Mouse (Mus musculus) forebrain, embryonic 13.5 days (tissue): ENCODE measurements around the gene Derl3. TPM values are rescaled to one million over a fixed set of nuclear protein-coding genes. Genes with fewer than 3 reads are reported as not detected.

ENCODE experiments used
- ATAC-seq: fragments of 200-750 bp; cut with Nextera tagmentation; 2 replicates; pipeline ENCODE4 v1.8.0; 2017
- H3K27ac ChIP-seq: fragments of 300-500 bp; sonication (generic); 2 replicates; pipeline ENCODE4 v1.5.1; 2015; ENCODE audit warnings: inconsistent platforms, mild to moderate bottlenecking, moderate library complexity
- H3K27me3 ChIP-seq: fragments of 300-500 bp; sonication (generic); 2 replicates; pipeline ENCODE4 v1.6.1; 2015; ENCODE audit warnings: mild to moderate bottlenecking, inconsistent platforms
- H3K36me3 ChIP-seq: fragments of 300-500 bp; sonication (generic); 2 replicates; pipeline ENCODE4 v1.6.1; 2015; ENCODE audit warnings: mild to moderate bottlenecking, inconsistent platforms; ENCODE audit not compliant: poor library complexity, severe bottlenecking
- H3K4me1 ChIP-seq: fragments of 300-500 bp; sonication (generic); 2 replicates; pipeline ENCODE4 v1.6.1; 2015; ENCODE audit warnings: inconsistent platforms
- H3K4me2 ChIP-seq: fragments of 300-500 bp; sonication (generic); 2 replicates; pipeline ENCODE4 v1.6.1; 2015; ENCODE audit warnings: inconsistent platforms, mild to moderate bottlenecking, moderate library complexity
- H3K4me3 ChIP-seq: fragments of 300-500 bp; sonication (generic); 2 replicates; pipeline ENCODE4 v1.5.1; 2015; ENCODE audit warnings: mild to moderate bottlenecking, inconsistent platforms
- H3K9ac ChIP-seq: fragments of 300-500 bp; sonication (generic); 2 replicates; pipeline ENCODE4 v1.6.1; 2015; ENCODE audit warnings: mild to moderate bottlenecking, inconsistent platforms
- H3K9me3 ChIP-seq: fragments of 300-500 bp; sonication (generic); replicated peaks from 2 replicates; pipeline ENCODE4 v1.6.1; 2016; ENCODE audit warnings: inconsistent platforms
- WGBS: fragments of 180-500 bp; shearing (Covaris S2); methylation state at CpG from one replicate; pipeline ENCODE4 v1.1.7; 2015; 5-methylcytosine and 5-hydroxymethylcytosine counted together
- polyA plus RNA-seq: library from polyadenylated mRNA; unstranded; fragments of >200 nt; fragmentation: Nextera tagmentation; extraction: Ambion mirVana; gene quantifications from 2 replicates; pipeline ENCODE4 v1.2.1, GENCODE M21; 2015

Derl3 gene
- polyA plus RNA-seq, 1 experiment from 2014 or later = 3.1 TPM

- Histone ChIP-seq H3K9me3 (no peaks in the 10 kb centered on the region), H3K4me1 (peaks cover 6% of the 10 kb centered on the region), H3K9ac (no peak overlapping the region), H3K4me3 (no peak overlapping the region), H3K36me3 (peaks cover 74% of the 10 kb centered on the region), H3K4me2 (no peak overlapping the region), H3K27ac (no peak overlapping the region), H3K27me3 (no peaks in the 10 kb centered on the region)
- no peak for ATAC-seq
- WGBS = 89% methylated on average over 1 of the region's 1 CpGs
Measured at GRCm38 (mm10) chr10:75896208-75896607, 3.0 kb downstream of the Derl3 start.

- 41% methylated on average over 6 of the region's 6 CpGs for WGBS
- H3K9ac ChIP-seq = no peak overlapping the region
Measured at GRCm38 (mm10) chr10:75897373-75897772, 4.2 kb downstream of the Derl3 start.

GRCm38 (mm10) chr10:75898039-75898564 lies 4.9 kb downstream of the Derl3 start:
- WGBS = 83% methylated on average over 6 of the region's 6 CpGs
- Histone ChIP-seq H3K4me3 (no peak overlapping the region), H3K9ac (no peak overlapping the region), H3K4me1 (peaks cover 6% of the 10 kb centered on the region), H3K9me3 (no peaks in the 10 kb centered on the region), H3K27ac (no peak overlapping the region), H3K36me3 (peaks cover 93% of the 10 kb centered on the region), H3K4me2 (no peak overlapping the region), H3K27me3 (no peaks in the 10 kb centered on the region)
- ATAC-seq = no peak

More at GRCm38 (mm10) chr10:75897373-75897772, 4.2 kb downstream of the Derl3 start:
- H3K36me3 ChIP-seq = peaks cover 86% of the 10 kb centered on the region
- ATAC-seq = no peak
- H3K4me3 ChIP-seq = no peak overlapping the region
- H3K4me2 ChIP-seq = no peak overlapping the region
- H3K9me3 ChIP-seq = no peaks in the 10 kb centered on the region
- peaks cover 6% of the 10 kb centered on the region for H3K4me1 ChIP-seq
- H3K27ac ChIP-seq = no peak overlapping the region
- H3K27me3 ChIP-seq = no peaks in the 10 kb centered on the region

DNA sequence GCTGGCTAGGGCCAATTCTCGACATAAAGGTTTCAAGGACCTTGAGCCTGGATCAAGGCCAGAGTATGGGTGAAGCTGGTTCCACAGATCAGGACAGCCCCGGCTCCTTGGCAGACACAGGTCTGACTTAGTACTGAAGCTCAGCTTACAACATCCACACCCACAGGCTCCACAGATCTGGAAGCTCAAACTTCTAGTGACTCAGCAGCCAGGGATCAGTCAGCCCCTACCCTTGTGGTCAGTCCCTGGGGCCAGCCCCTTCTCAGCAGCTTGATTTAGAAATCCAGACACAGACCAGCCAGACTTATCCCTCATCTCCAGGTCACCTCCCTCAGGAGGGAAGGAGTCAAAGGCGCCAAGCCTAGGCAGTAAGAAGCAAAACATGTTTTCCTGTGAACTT lies 5.6 kb downstream of the Derl3 start:
- H3K27ac ChIP-seq = no peak overlapping the region
- 78% methylated on average over 3 of the region's 3 CpGs for WGBS
- H3K4me2 ChIP-seq = no peak overlapping the region
- H3K36me3 ChIP-seq = peaks cover 96% of the 10 kb centered on the region
- ATAC-seq = no peak
- no peak overlapping the region for H3K4me3 ChIP-seq
- H3K9me3 ChIP-seq = no peaks in the 10 kb centered on the region
- H3K27me3 ChIP-seq = no peaks in the 10 kb centered on the region
- no peaks in the 10 kb centered on the region for H3K4me1 ChIP-seq
- no peak overlapping the region for H3K9ac ChIP-seq

DNA sequence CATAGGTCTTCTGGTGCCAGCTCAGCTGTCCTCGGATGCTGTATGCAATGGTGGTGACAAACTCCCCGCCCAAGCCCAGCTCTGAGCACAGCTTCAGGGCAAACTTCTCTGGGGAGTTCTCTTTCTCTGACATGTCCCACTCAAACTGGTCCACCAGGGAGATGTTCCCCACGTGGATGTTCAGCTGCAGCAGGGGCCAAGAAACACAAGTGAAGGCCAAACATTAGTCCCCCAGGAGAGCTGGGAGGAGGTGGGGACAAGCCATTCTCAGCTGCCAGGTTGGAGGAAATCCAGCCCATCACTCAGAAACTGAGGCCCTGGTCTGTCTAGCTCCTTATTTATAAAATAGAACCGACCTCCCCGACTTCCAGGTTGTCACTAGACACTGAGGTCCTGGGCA lies 11.2 kb downstream of the Derl3 start:
- no peak for ATAC-seq
- no peak overlapping the region for H3K4me3 ChIP-seq
- 93% methylated on average over 5 of the region's 5 CpGs for WGBS
- no peak overlapping the region for H3K4me2 ChIP-seq
- H3K27me3 ChIP-seq = no peaks in the 10 kb centered on the region
- H3K4me1 ChIP-seq = no peaks in the 10 kb centered on the region
- H3K9me3 ChIP-seq = no peaks in the 10 kb centered on the region
- peaks cover 97% of the 10 kb centered on the region for H3K36me3 ChIP-seq
- no peak overlapping the region for H3K9ac ChIP-seq
- no peak overlapping the region for H3K27ac ChIP-seq

DNA sequence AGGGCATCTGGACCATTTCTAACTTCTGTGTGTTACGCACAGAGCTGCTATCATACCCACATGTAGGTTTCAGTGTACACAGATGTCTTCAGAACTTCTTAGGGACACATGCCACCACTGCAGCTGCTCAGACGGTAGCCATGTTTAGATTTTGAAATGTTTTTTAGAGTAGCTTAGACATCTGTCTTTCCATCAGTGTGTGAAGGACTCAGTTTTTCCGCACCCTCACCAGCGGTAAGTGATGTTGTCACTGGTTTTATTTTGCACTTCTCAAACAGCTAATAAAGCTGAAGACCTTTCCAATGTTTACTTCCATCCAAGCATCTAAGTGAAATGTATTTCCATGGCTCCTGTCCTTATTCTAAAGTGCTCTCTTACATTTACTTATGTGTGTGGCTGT lies 13.7 kb downstream of the Derl3 start:
- WGBS = 96% methylated on average over 4 of the region's 4 CpGs

DNA sequence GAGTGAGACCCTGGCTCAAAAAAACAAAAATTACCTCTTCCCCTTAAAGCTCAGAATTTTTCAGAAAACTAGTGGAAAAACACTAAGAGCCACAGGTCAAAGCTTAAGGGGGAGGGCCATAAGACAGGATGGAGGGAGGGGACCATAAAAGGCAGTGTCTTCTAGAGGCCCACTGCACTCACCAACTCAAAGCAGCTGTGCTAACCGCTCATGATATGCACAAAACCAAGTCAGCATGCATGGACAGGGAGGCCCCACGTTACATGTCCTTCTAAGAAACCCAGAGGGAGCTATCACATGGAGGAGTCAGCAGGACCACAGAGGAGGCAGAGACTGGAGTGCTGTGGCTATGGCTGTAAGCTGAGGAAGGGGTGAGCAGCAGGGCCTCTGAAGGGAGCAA lies 17.5 kb downstream of the Derl3 start:
- Histone ChIP-seq H3K4me1 (no peaks in the 10 kb centered on the region), H3K4me2 (no peak overlapping the region), H3K27ac (no peak overlapping the region), H3K9ac (no peak overlapping the region), H3K27me3 (no peaks in the 10 kb centered on the region), H3K36me3 (peaks cover 95% of the 10 kb centered on the region), H3K4me3 (no peak overlapping the region), H3K9me3 (no peaks in the 10 kb centered on the region)
- WGBS = 90% methylated on average over 2 of the region's 2 CpGs
- no peak for ATAC-seq

More for the DNA sequence above, 13.7 kb downstream of the Derl3 start:
- Histone ChIP-seq H3K27ac (no peak overlapping the region), H3K9ac (no peak overlapping the region), H3K9me3 (no peaks in the 10 kb centered on the region), H3K4me1 (no peaks in the 10 kb centered on the region), H3K27me3 (no peaks in the 10 kb centered on the region), H3K4me3 (no peak overlapping the region), H3K4me2 (no peak overlapping the region), H3K36me3 (peaks cover 99% of the 10 kb centered on the region)
- no peak for ATAC-seq

DNA sequence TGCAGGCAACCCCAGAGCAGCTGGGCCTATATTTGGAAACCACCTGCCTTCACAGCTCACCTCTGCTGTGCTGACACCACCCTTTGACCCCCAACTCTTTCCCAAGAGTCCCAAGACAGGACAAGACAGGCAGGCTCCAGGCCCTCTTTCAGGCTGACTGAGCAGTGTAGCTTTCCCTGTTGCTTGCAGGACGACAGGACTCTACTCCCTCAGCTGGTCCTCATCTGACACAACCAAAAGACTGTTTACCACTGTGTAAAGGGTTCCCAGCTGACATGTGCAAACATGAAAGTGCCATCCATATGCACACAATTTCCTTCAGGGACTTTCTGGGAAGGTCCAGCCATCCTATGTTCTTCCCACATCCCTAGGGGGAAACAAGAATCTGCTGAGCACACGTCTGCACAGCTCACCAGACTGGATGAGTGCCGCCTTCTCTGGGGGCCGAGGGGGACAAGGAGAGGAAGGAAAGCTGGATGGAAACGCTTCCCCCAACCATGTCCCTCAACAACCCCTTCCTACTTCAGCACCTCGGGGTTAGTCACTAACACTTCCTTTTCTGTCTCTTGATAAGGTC lies 19.9 kb downstream of the Derl3 start:
- Histone ChIP-seq H3K4me3 (no peak overlapping the region), H3K4me2 (no peak overlapping the region), H3K27me3 (no peaks in the 10 kb centered on the region), H3K9me3 (no peaks in the 10 kb centered on the region), H3K27ac (no peak overlapping the region), H3K4me1 (peaks cover under 1% of the 10 kb centered on the region), H3K9ac (no peak overlapping the region), H3K36me3 (peaks cover 87% of the 10 kb centered on the region)
- no peak for ATAC-seq
- WGBS = 74% methylated on average over 6 of the region's 6 CpGs

- H3K36me3 ChIP-seq = peaks cover 70% of the 10 kb centered on the region
- no peak overlapping the region for H3K4me3 ChIP-seq
- no peak for ATAC-seq
- H3K9ac ChIP-seq = no peak overlapping the region
- H3K9me3 ChIP-seq = no peaks in the 10 kb centered on the region
- H3K4me1 ChIP-seq = peaks cover 25% of the 10 kb centered on the region
- H3K4me2 ChIP-seq = no peak overlapping the region
- no peak overlapping the region for H3K27ac ChIP-seq
- H3K27me3 ChIP-seq = no peaks in the 10 kb centered on the region
- 94% methylated on average over 7 of the region's 7 CpGs for WGBS
Measured at GRCm38 (mm10) chr10:75915557-75915956, 22.3 kb downstream of the Derl3 start.

GRCm38 (mm10) chr10:75916840-75917239 lies 23.6 kb downstream of the Derl3 start:
- H3K9me3 ChIP-seq = no peaks in the 10 kb centered on the region
- no peak overlapping the region for H3K27ac ChIP-seq
- no peaks in the 10 kb centered on the region for H3K27me3 ChIP-seq
- ATAC-seq = no peak
- peaks cover 29% of the 10 kb centered on the region for H3K4me1 ChIP-seq
- peaks cover 57% of the 10 kb centered on the region for H3K36me3 ChIP-seq
- H3K4me2 ChIP-seq = no peak overlapping the region
- WGBS = 90% methylated on average over 8 of the region's 8 CpGs
- no peak overlapping the region for H3K9ac ChIP-seq
- no peak overlapping the region for H3K4me3 ChIP-seq

DNA sequence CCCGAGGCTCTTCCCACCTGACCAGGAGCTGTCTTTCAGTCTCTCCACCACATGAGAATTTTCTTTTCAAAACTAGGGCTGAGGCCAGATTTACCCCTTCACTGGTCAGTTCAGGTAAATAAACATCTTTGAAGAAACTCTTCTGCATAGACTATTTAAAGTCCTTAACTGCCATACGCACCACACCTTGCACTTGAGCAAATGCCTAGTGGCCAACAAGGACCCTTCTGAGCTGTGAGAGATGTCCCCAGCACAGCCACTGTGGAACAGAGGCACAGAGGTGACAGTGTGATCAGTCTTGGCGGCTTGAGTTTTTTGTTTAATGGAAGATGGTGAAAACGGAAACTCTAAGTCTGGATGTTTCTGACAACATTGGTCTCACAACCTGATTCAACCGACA lies 25.8 kb downstream of the Derl3 start:
- peaks cover 39% of the 10 kb centered on the region for H3K36me3 ChIP-seq
- peak overlapping the region; percentile 81 for H3K4me2 ChIP-seq
- WGBS = 90% methylated on average over 5 of the region's 5 CpGs
- H3K27me3 ChIP-seq = no peaks in the 10 kb centered on the region
- no peak overlapping the region for H3K27ac ChIP-seq
- no peak overlapping the region for H3K4me3 ChIP-seq
- no peak for ATAC-seq
- H3K4me1 ChIP-seq = peaks cover 41% of the 10 kb centered on the region
- H3K9ac ChIP-seq = 0 out of 2 replicates have a peak overlapping the region, but pooled peaks have one; percentile 26
- no peaks in the 10 kb centered on the region for H3K9me3 ChIP-seq

GRCm38 (mm10) chr10:75921026-75921725 lies 28.0 kb downstream of the Derl3 start, which contains the start of gene Smarcb1:
TSS of gene Smarcb1 (minus strand) at chr10:75921617.
- H3K36me3 ChIP-seq = peaks cover 32% of the 10 kb centered on the region
- H3K27ac ChIP-seq = peak within 1 kb of the TSS; percentile 97
- no peaks in the 10 kb centered on the region for H3K27me3 ChIP-seq
- WGBS = under 1% methylated on average over 75 of the region's 76 CpGs
- peak within 1 kb of the TSS; percentile 81 for H3K4me2 ChIP-seq
- H3K4me3 ChIP-seq = peak within 1 kb of the TSS; percentile 91
- peak within 1 kb of the TSS; percentile 96 for H3K9ac ChIP-seq
- peak; percentile 93 for ATAC-seq
- H3K9me3 ChIP-seq = no peaks in the 10 kb centered on the region
- H3K4me1 ChIP-seq = peaks cover 41% of the 10 kb centered on the region
